Mouse (Mus musculus): ENCODE results near the gene Zfp975.
"Not testable (repeated sequence)": the region's sequence is repeated elsewhere in the genome, so short reads cannot be mapped to it uniquely, and the experiment has no call there.

Gene Zfp975

DNA sequence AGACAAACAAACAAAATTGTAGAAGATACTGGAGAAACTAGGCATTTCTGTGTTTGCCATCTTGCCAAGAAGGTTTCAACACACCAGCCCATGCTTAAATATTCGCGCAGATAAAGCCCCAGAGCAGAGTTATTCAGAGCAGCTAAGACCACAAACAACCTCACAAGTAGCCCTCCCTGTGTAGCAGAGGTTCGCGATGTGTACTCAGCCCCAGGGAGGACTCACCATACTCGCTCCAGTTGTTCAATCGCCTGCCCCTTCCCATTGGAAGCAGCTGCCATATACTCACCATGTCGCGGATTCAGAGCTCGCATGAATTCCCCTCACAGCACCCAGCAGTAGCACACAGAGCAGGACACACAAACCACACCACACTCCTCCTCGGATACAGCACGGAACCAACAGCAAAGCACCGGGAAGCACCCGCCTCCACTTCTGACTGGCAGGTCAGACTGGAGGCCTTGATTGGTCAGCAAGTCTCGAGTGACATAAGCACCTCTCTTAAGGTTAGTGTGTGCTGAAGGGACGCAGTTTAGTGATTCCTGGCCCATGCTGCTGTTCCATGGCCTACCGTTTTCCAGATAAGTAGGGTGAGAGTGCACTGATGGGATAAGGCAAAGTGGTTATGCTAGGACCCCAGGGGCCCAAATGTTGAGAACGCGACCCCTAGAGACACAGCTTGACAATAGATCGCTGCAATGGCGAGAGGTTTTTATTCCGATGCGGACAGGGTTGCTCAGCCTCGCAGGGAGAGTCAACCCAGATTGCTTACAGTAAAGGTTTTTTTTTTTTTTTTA lies at the start of gene Zfp975:
Zfp975 (minus strand) TSS at position 381 of the 797 bp plus-strand sequence.
- peak; percentile 82 for DNase-seq (ENCODE audit: low spot score)

DNA sequence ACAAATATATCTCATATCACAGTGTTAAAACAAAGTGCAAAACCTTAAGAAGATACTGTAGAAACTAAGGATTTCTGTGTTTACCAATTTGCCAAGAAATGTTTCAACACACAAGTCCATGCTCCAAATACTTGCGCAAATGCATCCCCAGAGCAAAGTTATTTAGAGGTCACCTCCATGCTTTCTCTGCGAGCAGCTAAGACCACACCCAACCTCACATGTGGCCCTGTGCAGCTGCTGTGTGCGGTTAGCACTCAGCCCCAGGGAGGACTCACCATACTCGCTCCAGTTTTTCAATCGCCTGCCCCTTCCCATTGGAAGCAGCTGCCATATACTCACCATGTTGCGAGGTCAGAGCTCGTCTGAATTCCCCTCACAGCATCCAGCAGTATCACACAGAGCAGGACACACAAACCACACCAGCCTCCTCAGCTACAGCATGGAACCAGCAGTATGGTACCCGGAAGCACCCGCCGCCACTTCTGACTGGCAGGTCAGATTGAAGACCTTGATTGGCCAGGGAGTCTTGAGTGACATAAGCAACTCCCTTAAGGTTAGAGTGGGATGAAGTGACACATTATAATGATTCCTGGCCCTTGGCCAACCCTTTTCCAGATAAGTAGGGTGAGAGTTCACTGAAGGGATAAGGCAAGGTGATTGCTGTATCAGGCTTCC lies 46.1 kb upstream of the Zfp975 start:
- DNase-seq (ENCODE audit: low spot score): no peak

- DNase-seq (ENCODE audit: low spot score): not testable (repeated sequence)
Measured at GRCm38 (mm10) chr7:42726917-42727316, 34.4 kb upstream of the Zfp975 start, which contains the start of gene Gm17067. Gm17067 (minus strand) TSS chr7:42727017.

DNA sequence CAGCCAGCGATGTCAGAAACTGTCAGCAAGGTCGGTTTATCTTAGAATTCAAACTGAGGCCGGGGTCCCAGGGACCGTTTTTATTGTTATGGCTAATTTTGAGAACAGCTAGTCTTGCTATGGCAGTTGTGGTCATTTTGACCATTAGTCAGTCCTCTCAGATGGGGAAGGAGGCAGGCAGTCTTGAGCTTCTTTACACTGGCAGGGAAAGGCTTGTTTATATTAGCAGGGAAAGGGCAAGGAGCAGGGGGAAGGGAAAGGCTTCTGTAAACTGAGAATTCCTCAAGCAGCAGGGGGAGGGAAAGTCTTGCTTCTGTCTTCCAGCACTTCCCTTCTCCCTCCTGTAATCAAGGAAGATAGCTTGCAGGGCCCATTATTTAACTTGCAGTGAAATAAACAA lies 709 bp upstream of the Zfp975 start:
- not testable (repeated sequence) for DNase-seq (ENCODE audit: low spot score)

DNA sequence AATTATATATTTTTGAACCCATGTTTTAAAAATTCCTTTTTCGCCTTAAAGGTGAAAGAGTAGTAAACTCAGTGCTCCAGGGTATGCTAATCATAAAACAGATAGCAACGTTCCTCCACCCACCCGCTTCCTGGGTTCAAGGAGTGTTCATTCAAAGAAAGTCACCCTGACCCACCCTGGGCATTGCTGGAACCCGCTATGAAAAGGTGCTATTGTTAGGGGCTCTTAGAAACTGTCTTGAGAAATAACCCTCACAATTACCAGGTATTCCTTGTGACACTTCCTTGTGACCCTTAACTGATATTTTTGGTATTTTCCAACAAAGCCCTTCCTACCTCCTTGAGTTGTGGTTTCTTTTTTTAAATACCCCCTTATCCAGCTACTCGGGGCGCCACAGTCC lies 12.5 kb downstream of the Zfp975 start:
- not testable (repeated sequence) for DNase-seq (ENCODE audit: low spot score)

- not testable (repeated sequence) for DNase-seq (ENCODE audit: low spot score)
Measured at GRCm38 (mm10) chr7:42679646-42680045, 12.9 kb downstream of the Zfp975 start.

DNA sequence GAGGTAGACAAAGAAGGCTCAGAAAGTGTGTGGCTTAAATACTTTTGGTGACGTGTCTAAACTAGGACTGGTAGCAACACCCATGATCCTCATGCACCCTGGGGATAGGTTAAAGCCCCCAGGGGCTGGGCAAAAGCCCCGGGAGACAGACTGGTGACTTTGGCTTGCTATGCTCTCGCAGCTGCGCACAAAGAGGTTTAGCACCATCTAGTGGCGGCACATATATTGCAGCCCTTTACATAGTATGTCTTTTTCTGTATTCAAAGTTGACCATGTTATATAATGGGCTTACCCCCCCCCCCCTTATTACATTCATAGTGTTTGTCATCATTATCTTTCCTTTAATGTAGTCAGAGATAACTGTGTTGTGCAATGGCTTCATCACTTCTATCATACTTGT lies 32.4 kb downstream of the Zfp975 start:
- DNase-seq (ENCODE audit: low spot score): not testable (repeated sequence)

GRCm38 (mm10) chr7:42655211-42655610 lies 37.3 kb downstream of the Zfp975 start:
- DNase-seq (ENCODE audit: low spot score): not testable (repeated sequence)

DNA sequence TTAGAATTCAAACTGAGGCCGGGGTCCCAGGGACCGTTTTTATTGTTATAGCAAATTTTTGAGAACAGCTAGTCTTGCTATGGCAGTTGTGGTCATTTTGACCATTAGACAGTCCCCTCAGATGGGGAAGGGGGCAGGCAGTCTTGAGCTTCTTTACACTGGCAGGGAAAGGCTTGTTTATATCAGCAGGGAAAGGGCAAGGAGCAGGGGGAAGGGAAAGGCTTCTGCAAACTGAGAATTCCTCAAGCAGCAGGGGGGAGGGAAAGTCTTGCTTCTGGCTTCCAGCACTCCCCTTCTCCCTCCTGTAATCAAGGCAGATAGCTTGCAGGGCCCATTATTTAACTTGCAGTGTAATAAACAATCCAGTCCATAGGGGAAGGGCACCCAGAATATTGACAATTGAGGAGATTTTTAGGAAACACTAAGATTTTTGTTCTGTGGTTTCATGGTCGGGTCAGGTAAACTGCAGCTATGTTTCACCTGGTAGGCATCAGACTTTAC lies 49.4 kb downstream of the Zfp975 start:
- not testable (repeated sequence) for DNase-seq (ENCODE audit: low spot score)

DNA sequence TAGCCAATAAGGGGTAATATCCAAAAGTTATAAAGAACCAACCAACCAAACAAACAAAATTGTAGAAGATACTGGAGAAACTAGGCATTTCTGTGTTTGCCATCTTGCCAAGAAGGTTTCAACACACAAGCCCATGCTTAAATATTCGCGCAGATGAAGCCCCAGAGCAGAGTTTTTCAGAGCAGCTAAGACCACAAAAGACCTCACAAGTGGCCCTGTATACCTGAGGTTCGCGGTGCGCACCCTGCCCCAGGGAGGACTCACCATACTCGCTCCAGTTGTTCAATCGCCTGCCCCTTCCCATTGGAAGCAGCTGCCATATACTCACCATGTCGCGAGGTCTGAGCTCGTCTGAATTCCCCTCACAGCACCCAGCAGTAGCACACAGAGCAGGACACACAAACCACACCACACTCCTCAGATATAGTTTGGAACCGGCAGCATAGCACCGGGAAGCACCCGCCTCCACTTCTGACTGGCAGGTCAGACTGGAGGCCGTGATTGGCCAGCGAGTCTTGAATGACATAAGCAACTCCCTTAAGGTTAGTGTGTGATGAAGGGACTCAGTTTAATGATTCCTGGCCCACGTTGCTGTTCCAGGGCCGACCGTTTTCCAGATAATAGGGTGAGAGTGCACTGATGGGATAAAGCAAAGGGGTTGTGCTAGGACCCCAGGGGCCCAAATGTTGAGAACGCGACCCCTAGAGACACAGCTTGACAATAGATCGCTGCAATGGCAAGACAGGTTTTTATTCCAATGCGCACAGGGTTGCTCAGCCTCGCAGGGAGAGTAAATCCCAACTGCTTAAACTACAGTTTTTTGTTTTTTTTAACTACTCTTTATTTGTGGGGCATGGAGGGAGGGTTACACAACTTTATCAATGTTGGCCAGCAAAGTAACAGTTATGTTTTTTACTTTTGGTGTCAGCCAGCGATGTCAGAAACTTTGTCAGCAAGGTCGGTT lies 50.1 kb downstream of the Zfp975 start, which contains the start of gene Zfp976:
Zfp976 (minus strand) TSS at position 437 of the 964 bp plus-strand sequence.
- DNase-seq (ENCODE audit: low spot score): peak; percentile 71

- not testable (repeated sequence) for DNase-seq (ENCODE audit: low spot score)
Measured at GRCm38 (mm10) chr7:42631031-42631430, 61.5 kb downstream of the Zfp975 start.

All from ovary, adult 18-20 months (tissue).